Mouse (Mus musculus) testis, adult 2 months (tissue): ENCODE results near the gene Itpr1.

Experiments
- CTCF ChIP-seq: fragments of 200-500 bp; IDR thresholded peaks from 2 replicates; pipeline ENCODE4 v1.5.1; 2012; ENCODE audit warnings: low read depth, mild to moderate bottlenecking, inconsistent platforms, low read length, moderate library complexity; ENCODE audit not compliant: control insufficient read depth, insufficient read depth, insufficient replicate concordance
- POLR2A ChIP-seq: fragments of 200-500 bp; IDR thresholded peaks from 2 replicates; pipeline ENCODE4 v1.6.1; 2012; ENCODE audit warnings: low read depth, mild to moderate bottlenecking, inconsistent platforms, low read length, moderate library complexity; ENCODE audit not compliant: control insufficient read depth

GRCm38 (mm10) chr6:108278826-108279630 lies 66.1 kb downstream of the Itpr1 start:
- TF ChIP-seq CTCF = no peak
- no peak for TF ChIP-seq POLR2A
